Mouse (Mus musculus): ENCODE data around the gene Copg2.
"Not testable (repeated sequence)": the region's sequence is repeated elsewhere in the genome, so short reads cannot be mapped to it uniquely, and the experiment has no call there.

Copg2 gene

DNA sequence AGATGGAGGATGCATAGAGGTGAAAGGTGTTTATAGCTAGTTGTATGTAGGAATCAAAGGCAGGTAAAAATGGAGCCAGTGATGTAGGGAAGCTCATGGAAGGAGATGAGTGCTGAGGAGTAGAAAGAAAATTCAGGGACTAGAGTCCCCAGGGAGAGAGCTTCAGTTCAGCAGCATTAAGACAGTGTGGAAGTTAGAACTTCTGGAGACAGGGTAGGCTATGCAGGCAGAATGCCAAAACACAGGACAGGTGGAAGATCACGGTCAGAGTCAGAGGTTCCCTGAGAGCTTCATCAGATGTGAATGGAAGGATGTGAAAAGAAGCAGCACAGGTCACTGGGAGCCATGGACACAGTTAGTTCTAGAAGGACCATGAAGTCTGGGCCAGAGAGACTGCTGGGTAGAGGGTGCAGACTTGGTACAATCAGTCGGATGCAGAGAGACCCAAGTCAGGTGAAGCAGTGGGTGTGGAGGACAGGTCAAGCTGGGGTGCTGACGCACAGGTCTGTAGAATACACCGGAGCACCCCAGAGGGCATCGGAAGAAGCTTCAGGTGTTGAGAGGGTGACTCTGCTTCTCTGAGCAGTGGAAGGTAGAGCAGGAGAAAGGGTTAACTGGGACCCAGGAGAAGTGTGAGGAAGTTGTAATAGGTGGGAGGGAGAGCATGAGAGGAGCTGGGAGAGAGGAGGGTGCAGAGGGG lies 91.4 kb downstream of the Copg2 start:
- DNase-seq: no peak

GRCm38 (mm10) chr6:30804389-30805052 lies 92.1 kb downstream of the Copg2 start:
- DNase-seq: peak; percentile 19 to 21

- DNase-seq: not testable (repeated sequence)
These were observed 93.7 kb downstream of the Copg2 start for GRCm38 (mm10) chr6:30802915-30803314.

DNA sequence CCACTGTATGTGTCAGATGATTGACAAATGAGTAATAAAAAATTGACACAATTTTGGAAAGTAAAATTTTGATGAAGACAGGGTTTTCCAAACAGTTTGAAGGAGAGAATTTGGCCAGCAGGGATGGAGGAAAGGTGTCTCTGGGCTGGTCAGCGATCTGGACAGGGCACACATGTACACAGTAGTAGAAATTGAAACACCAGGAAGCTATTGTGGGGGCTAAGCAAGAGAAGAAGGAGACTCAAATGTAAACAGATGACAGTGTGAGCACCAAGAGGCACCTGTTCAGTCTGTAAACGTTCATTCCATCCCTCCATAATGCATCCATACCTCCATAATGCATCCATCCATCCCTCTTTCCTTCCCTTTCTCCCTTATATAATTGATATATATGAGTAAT lies 145.4 kb downstream of the Copg2 start:
- no peak for DNase-seq

DNA sequence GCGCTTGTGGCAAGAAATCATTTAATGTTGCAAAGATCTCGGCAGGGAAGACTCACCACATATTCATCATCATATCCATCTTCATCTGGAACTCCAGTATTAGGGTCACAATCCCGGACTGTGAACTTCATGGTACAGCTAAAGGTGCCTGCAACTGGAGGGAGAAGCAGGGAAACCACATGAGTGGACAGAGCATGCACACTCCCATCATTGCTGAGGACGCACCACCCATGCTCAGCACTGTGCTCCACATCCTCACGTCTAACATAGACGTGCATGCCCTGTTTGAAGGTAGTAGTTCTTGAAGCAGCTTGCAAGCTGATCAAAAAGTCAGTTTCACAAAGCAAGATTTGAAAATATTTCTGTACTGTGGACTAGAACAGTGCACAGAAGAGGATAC lies 146.1 kb downstream of the Copg2 start:
- DNase-seq: no peak

GRCm38 (mm10) chr6:30749892-30750291 lies 146.7 kb downstream of the Copg2 start:
- no peak for DNase-seq

GRCm38 (mm10) chr6:30749042-30749689 lies 147.4 kb downstream of the Copg2 start:
- no peak for DNase-seq

DNA sequence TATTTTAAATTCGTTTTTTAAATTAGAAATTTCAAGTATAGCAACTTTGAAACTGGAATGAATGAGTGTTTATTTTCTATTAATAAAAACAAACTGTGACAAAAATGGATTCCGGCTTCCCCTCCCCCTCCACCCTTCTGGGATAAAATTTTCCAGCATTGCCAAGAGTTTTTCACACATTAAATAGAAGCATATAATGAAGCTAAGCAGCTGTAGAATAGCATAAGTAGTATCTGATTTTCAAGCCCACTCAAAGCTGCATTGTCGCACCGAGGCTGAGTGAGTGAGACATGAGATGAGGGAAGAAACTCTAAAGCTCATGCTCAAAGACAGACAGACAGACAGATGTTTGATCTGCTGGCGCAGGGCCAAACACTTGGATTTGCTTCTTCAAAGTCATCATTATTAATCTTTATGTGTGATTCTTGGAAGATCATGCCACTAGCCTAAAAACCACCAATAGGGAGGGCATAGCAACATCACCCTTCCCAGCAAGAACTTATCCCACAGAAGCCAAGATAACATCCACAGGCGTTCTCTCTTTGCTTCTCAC lies 148.2 kb downstream of the Copg2 start:
- no peak for DNase-seq

GRCm38 (mm10) chr6:30747631-30748357 lies 148.8 kb downstream of the Copg2 start:
- DNase-seq: no peak

GRCm38 (mm10) chr6:30745591-30745990 lies 151.0 kb downstream of the Copg2 start:
- DNase-seq: no peak

GRCm38 (mm10) chr6:30744846-30745245 lies 151.7 kb downstream of the Copg2 start:
- no peak for DNase-seq

GRCm38 (mm10) chr6:30739177-30739747 lies 157.3 kb downstream of the Copg2 start:
- DNase-seq: peak; percentile 38 to 44

GRCm38 (mm10) chr6:30738464-30739006 lies 158.1 kb downstream of the Copg2 start:
- DNase-seq: no peak

GRCm38 (mm10) chr6:30737548-30738463 lies 158.8 kb downstream of the Copg2 start:
- peak; percentile 79 to 82 for DNase-seq

DNA sequence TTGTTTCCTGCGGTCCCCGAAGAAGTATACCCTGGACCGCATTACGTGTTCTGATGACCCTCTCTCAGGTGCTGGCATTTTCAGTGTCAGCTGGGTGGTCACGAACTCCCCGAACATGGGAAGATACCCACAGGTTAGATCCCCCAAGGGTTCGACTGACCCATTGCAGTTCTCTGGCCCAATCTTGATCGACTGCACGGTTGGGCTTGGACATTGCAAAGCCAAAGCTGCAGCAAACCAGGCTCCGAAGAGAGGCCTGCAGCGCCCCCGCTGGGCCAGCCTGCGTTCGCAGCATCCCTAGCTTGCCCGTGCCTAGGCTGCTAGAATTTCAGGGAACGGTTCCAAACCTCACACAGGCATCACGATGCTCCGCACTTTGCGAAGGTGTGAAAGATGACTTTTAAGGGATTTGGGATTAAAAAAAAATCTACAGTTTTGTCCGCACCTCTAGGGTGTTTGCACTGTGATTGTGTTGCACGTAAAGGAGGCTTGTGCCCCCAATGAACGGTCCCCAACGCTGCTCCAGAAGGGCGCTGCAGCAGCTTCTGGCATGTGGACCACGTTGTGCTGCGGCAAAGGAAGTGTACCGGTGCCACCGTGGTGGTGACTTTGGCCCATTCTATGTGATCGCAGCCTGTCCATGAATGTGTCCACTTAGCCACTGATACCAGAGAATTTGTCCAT lies 159.6 kb downstream of the Copg2 start:
- peak; percentile 69 to 78 for DNase-seq

- no peak for DNase-seq
These were observed 160.2 kb downstream of the Copg2 start for GRCm38 (mm10) chr6:30736372-30736762.

GRCm38 (mm10) chr6:30735728-30736371 lies 160.7 kb downstream of the Copg2 start:
- DNase-seq: no peak

- no peak for DNase-seq
These were observed 161.4 kb downstream of the Copg2 start for GRCm38 (mm10) chr6:30734988-30735727.

DNA sequence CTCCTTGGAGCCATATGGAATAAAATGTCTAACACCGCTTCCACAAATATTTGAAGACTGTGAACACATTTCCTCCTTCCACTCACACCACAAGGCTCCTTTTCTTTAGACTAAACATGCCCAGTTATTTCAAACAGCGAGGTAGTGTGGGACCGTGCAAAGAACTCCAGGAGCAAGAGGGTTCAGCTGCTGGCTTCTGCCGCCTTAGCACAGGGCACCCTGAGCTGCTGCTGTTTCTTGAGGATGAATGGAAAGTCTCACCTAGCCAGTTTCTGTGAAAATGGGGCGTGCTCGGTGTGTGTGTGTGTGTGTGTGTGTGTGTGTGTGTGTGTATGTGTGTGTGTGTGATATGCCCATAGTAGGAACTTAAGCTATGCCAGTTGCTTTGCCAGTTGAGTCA lies 162.1 kb downstream of the Copg2 start:
- no peak for DNase-seq
